Mouse (Mus musculus): ENCODE data around the gene Slc5a4a. TPM values are rescaled to one million over a fixed set of nuclear protein-coding genes. Genes with fewer than 3 reads are reported as not detected.
A peak's percentile ranks its signal among the peaks of the same experiment; 100 is the strongest.

Gene Slc5a4a
- polyA plus RNA-seq (2015; fragmentation: Nextera tagmentation; extraction: Ambion mirVana) = not detected in 2 replicates

- Histone ChIP-seq H3K27ac (ENCODE audit: low read length) (no peak within 1 kb of the TSS), H3K9me3 (replicated peaks; ENCODE audit: control insufficient read depth, low read length) (no peaks in the 10 kb centered on the region), H3K4me1 (ENCODE audit: control insufficient read depth, insufficient read depth, low read length) (no peaks in the 10 kb centered on the region), H3K9ac (ENCODE audit: low read length) (no peak within 1 kb of the TSS), H3K4me3 (replicated peaks; ENCODE audit: low read length) (no peak within 1 kb of the TSS), H3K36me3 (ENCODE audit: control insufficient read depth, insufficient read depth, low read length) (no peaks in the 10 kb centered on the region), H3K4me2 (ENCODE audit: low read depth, low read length) (no peak within 1 kb of the TSS), H3K27me3 (ENCODE audit: control insufficient read depth, insufficient read depth, low read length) (no peaks in the 10 kb centered on the region)
- WGBS = 67% methylated on average over 5 of the region's 5 CpGs
- ATAC-seq (ENCODE audit: insufficient read depth, low FRiP score) = no peak
Measured at GRCm38 (mm10) chr10:76147278-76147677, at the start of gene Slc5a4a. Slc5a4a (plus strand) TSS chr10:76147451.

- ATAC-seq (ENCODE audit: insufficient read depth, low FRiP score) = no peak
- Histone ChIP-seq H3K9me3 (replicated peaks; ENCODE audit: control insufficient read depth, low read length) (no peaks in the 10 kb centered on the region), H3K36me3 (ENCODE audit: control insufficient read depth, insufficient read depth, low read length) (no peaks in the 10 kb centered on the region), H3K4me1 (ENCODE audit: control insufficient read depth, insufficient read depth, low read length) (no peaks in the 10 kb centered on the region), H3K4me2 (ENCODE audit: low read depth, low read length) (no peak within 1 kb of the TSS), H3K4me3 (replicated peaks; ENCODE audit: low read length) (no peak within 1 kb of the TSS), H3K27ac (ENCODE audit: low read length) (no peak within 1 kb of the TSS), H3K9ac (ENCODE audit: low read length) (no peak within 1 kb of the TSS), H3K27me3 (ENCODE audit: control insufficient read depth, insufficient read depth, low read length) (no peaks in the 10 kb centered on the region)
- WGBS = 89% methylated on average over 4 of the region's 4 CpGs
Measured at GRCm38 (mm10) chr10:76110861-76111260, 36.4 kb upstream of the Slc5a4a start, which contains the start of gene Slc5a4b. Slc5a4b (minus strand) TSS chr10:76110961.

GRCm38 (mm10) chr10:76117966-76118365 is 29.3 kb upstream of the Slc5a4a start:
- H3K27me3 ChIP-seq (ENCODE audit: control insufficient read depth, insufficient read depth, low read length) = no peaks in the 10 kb centered on the region
- WGBS = 41% methylated on average over 5 of the region's 5 CpGs
- H3K9ac ChIP-seq (ENCODE audit: low read length) = no peak overlapping the region
- no peak overlapping the region for H3K27ac ChIP-seq (ENCODE audit: low read length)
- no peaks in the 10 kb centered on the region for H3K9me3 ChIP-seq (replicated peaks; ENCODE audit: control insufficient read depth, low read length)
- H3K4me3 ChIP-seq (replicated peaks; ENCODE audit: low read length) = no peak overlapping the region
- no peak for ATAC-seq (ENCODE audit: insufficient read depth, low FRiP score)
- peaks cover 3% of the 10 kb centered on the region; the same call in 1 of the 2 replicates for H3K4me1 ChIP-seq (ENCODE audit: control insufficient read depth, insufficient read depth, low read length)
- no peaks in the 10 kb centered on the region for H3K36me3 ChIP-seq (ENCODE audit: control insufficient read depth, insufficient read depth, low read length)
- H3K4me2 ChIP-seq (ENCODE audit: low read depth, low read length) = no peak overlapping the region

- no peak overlapping the region for H3K9ac ChIP-seq (ENCODE audit: low read length)
- H3K9me3 ChIP-seq (replicated peaks; ENCODE audit: control insufficient read depth, low read length) = no peaks in the 10 kb centered on the region
- no peak for ATAC-seq (ENCODE audit: insufficient read depth, low FRiP score)
- H3K4me2 ChIP-seq (ENCODE audit: low read depth, low read length) = no peak overlapping the region
- 25% methylated on average over 1 of the region's 1 CpGs for WGBS
- H3K4me3 ChIP-seq (replicated peaks; ENCODE audit: low read length) = no peak overlapping the region
- peaks cover 3% of the 10 kb centered on the region; the same call in 1 of the 2 replicates for H3K4me1 ChIP-seq (ENCODE audit: control insufficient read depth, insufficient read depth, low read length)
- no peak overlapping the region for H3K27ac ChIP-seq (ENCODE audit: low read length)
- no peaks in the 10 kb centered on the region for H3K36me3 ChIP-seq (ENCODE audit: control insufficient read depth, insufficient read depth, low read length)
- no peaks in the 10 kb centered on the region for H3K27me3 ChIP-seq (ENCODE audit: control insufficient read depth, insufficient read depth, low read length)
Measured at GRCm38 (mm10) chr10:76118741-76119140, 28.5 kb upstream of the Slc5a4a start.

- H3K27ac ChIP-seq (ENCODE audit: low read length) = no peak overlapping the region
- 35% methylated on average over 4 of the region's 4 CpGs for WGBS
- ATAC-seq (ENCODE audit: insufficient read depth, low FRiP score) = no peak
Measured at GRCm38 (mm10) chr10:76120124-76120711, 27.0 kb upstream of the Slc5a4a start.

GRCm38 (mm10) chr10:76121495-76121894 is 25.8 kb upstream of the Slc5a4a start:
- Histone ChIP-seq H3K36me3 (ENCODE audit: control insufficient read depth, insufficient read depth, low read length) (no peaks in the 10 kb centered on the region), H3K27me3 (ENCODE audit: control insufficient read depth, insufficient read depth, low read length) (no peaks in the 10 kb centered on the region), H3K9me3 (replicated peaks; ENCODE audit: control insufficient read depth, low read length) (no peaks in the 10 kb centered on the region), H3K9ac (ENCODE audit: low read length) (no peak overlapping the region), H3K4me3 (replicated peaks; ENCODE audit: low read length) (no peak overlapping the region), H3K4me2 (ENCODE audit: low read depth, low read length) (no peak overlapping the region), H3K27ac (ENCODE audit: low read length) (no peak overlapping the region), H3K4me1 (ENCODE audit: control insufficient read depth, insufficient read depth, low read length) (peaks cover 3% of the 10 kb centered on the region; the same call in 1 of the 2 replicates)
- no peak for ATAC-seq (ENCODE audit: insufficient read depth, low FRiP score)
- 43% methylated on average over 5 of the region's 5 CpGs for WGBS

More at GRCm38 (mm10) chr10:76120124-76120711, 27.0 kb upstream of the Slc5a4a start:
- no peaks in the 10 kb centered on the region for H3K9me3 ChIP-seq (replicated peaks; ENCODE audit: control insufficient read depth, low read length)
- H3K36me3 ChIP-seq (ENCODE audit: control insufficient read depth, insufficient read depth, low read length) = no peaks in the 10 kb centered on the region
- H3K4me3 ChIP-seq (replicated peaks; ENCODE audit: low read length) = no peak overlapping the region
- no peak overlapping the region for H3K9ac ChIP-seq (ENCODE audit: low read length)
- no peaks in the 10 kb centered on the region for H3K27me3 ChIP-seq (ENCODE audit: control insufficient read depth, insufficient read depth, low read length)
- no peak overlapping the region for H3K4me2 ChIP-seq (ENCODE audit: low read depth, low read length)
- H3K4me1 ChIP-seq (ENCODE audit: control insufficient read depth, insufficient read depth, low read length) = peaks cover 3% of the 10 kb centered on the region; the same call in 1 of the 2 replicates

GRCm38 (mm10) chr10:76132506-76132905 is 14.7 kb upstream of the Slc5a4a start:
- H3K9me3 ChIP-seq (replicated peaks; ENCODE audit: control insufficient read depth, low read length) = no peaks in the 10 kb centered on the region
- no peak overlapping the region for H3K4me2 ChIP-seq (ENCODE audit: low read depth, low read length)
- no peak for ATAC-seq (ENCODE audit: insufficient read depth, low FRiP score)
- no peaks in the 10 kb centered on the region for H3K36me3 ChIP-seq (ENCODE audit: control insufficient read depth, insufficient read depth, low read length)
- no peak overlapping the region for H3K9ac ChIP-seq (ENCODE audit: low read length)
- H3K27ac ChIP-seq (ENCODE audit: low read length) = no peak overlapping the region
- H3K27me3 ChIP-seq (ENCODE audit: control insufficient read depth, insufficient read depth, low read length) = no peaks in the 10 kb centered on the region
- 67% methylated on average over 4 of the region's 4 CpGs for WGBS
- no peaks in the 10 kb centered on the region for H3K4me1 ChIP-seq (ENCODE audit: control insufficient read depth, insufficient read depth, low read length)
- H3K4me3 ChIP-seq (replicated peaks; ENCODE audit: low read length) = no peak overlapping the region

- Histone ChIP-seq H3K4me2 (ENCODE audit: low read depth, low read length) (no peak overlapping the region), H3K36me3 (ENCODE audit: control insufficient read depth, insufficient read depth, low read length) (no peaks in the 10 kb centered on the region), H3K9me3 (replicated peaks; ENCODE audit: control insufficient read depth, low read length) (no peaks in the 10 kb centered on the region), H3K4me3 (replicated peaks; ENCODE audit: low read length) (no peak overlapping the region), H3K4me1 (ENCODE audit: control insufficient read depth, insufficient read depth, low read length) (no peaks in the 10 kb centered on the region), H3K9ac (ENCODE audit: low read length) (no peak overlapping the region), H3K27me3 (ENCODE audit: control insufficient read depth, insufficient read depth, low read length) (no peaks in the 10 kb centered on the region), H3K27ac (ENCODE audit: low read length) (no peak overlapping the region)
- no peak for ATAC-seq (ENCODE audit: insufficient read depth, low FRiP score)
- WGBS = 70% methylated on average over 2 of the region's 2 CpGs
Measured at GRCm38 (mm10) chr10:76136318-76136717, 10.9 kb upstream of the Slc5a4a start.

GRCm38 (mm10) chr10:76146846-76147245 is 405 bp upstream of the Slc5a4a start:
- Histone ChIP-seq H3K27me3 (ENCODE audit: control insufficient read depth, insufficient read depth, low read length) (no peaks in the 10 kb centered on the region), H3K4me3 (replicated peaks; ENCODE audit: low read length) (no peak overlapping the region), H3K27ac (ENCODE audit: low read length) (no peak overlapping the region), H3K9me3 (replicated peaks; ENCODE audit: control insufficient read depth, low read length) (no peaks in the 10 kb centered on the region), H3K36me3 (ENCODE audit: control insufficient read depth, insufficient read depth, low read length) (no peaks in the 10 kb centered on the region), H3K9ac (ENCODE audit: low read length) (no peak overlapping the region), H3K4me1 (ENCODE audit: control insufficient read depth, insufficient read depth, low read length) (no peaks in the 10 kb centered on the region), H3K4me2 (ENCODE audit: low read depth, low read length) (no peak overlapping the region)
- 46% methylated on average over 8 of the region's 8 CpGs for WGBS
- ATAC-seq (ENCODE audit: insufficient read depth, low FRiP score) = peak; percentile 75; the same call in 1 of the 2 replicates
